Mouse (Mus musculus) cerebral cortex, adult 2 months (tissue): ENCODE measurements around the gene Gpr146.

Experiments used
- WGBS: fragments of 180-500 bp; shearing (Covaris S2); methylation state at CpG from one replicate; pipeline ENCODE4 v1.1.7; 2018; 5-methylcytosine and 5-hydroxymethylcytosine counted together

Gene Gpr146

GRCm38 (mm10) chr5:139377468-139378270 is at the start of gene Gpr146:
Gene Gpr146 (plus strand): TSS chr5:139377697.
- WGBS: 47% methylated on average over 18 of the region's 18 CpGs

GRCm38 (mm10) chr5:139330766-139331165 is 46.7 kb upstream of the Gpr146 start:
- 39% methylated on average over 7 of the region's 7 CpGs for WGBS

- 20% methylated on average over 8 of the region's 8 CpGs for WGBS
Measured at GRCm38 (mm10) chr5:139331742-139332141, 45.8 kb upstream of the Gpr146 start.

GRCm38 (mm10) chr5:139332590-139333272 is 44.8 kb upstream of the Gpr146 start:
- WGBS: 89% methylated on average over 8 of the region's 8 CpGs

- WGBS: 80% methylated on average over 16 of the region's 16 CpGs
Measured at GRCm38 (mm10) chr5:139333301-139334013, 44.0 kb upstream of the Gpr146 start.

GRCm38 (mm10) chr5:139334394-139334793 is 43.1 kb upstream of the Gpr146 start:
- WGBS: 84% methylated on average over 10 of the region's 10 CpGs

- WGBS: 76% methylated on average over 4 of the region's 4 CpGs
Measured at GRCm38 (mm10) chr5:139335634-139336033, 41.9 kb upstream of the Gpr146 start.

- 63% methylated on average over 13 of the region's 13 CpGs for WGBS
Measured at GRCm38 (mm10) chr5:139337826-139338370, 39.6 kb upstream of the Gpr146 start.

- 61% methylated on average over 3 of the region's 3 CpGs for WGBS
Measured at GRCm38 (mm10) chr5:139338403-139338802, 39.1 kb upstream of the Gpr146 start.

- 81% methylated on average over 11 of the region's 11 CpGs for WGBS
Measured at GRCm38 (mm10) chr5:139338891-139339290, 38.6 kb upstream of the Gpr146 start.

GRCm38 (mm10) chr5:139344021-139344686 is 33.3 kb upstream of the Gpr146 start:
- WGBS: 4% methylated on average over 12 of the region's 12 CpGs

- under 1% methylated on average over 33 of the region's 33 CpGs for WGBS
Measured at GRCm38 (mm10) chr5:139344687-139345363, 32.7 kb upstream of the Gpr146 start.

- 13% methylated on average over 5 of the region's 5 CpGs for WGBS
Measured at GRCm38 (mm10) chr5:139345364-139345714, 32.2 kb upstream of the Gpr146 start.

GRCm38 (mm10) chr5:139347225-139347624 is 30.3 kb upstream of the Gpr146 start:
- WGBS: 64% methylated on average over 1 of the region's 1 CpGs

GRCm38 (mm10) chr5:139349713-139350112 is 27.8 kb upstream of the Gpr146 start:
- 70% methylated on average over 6 of the region's 6 CpGs for WGBS

GRCm38 (mm10) chr5:139351134-139351533 is 26.4 kb upstream of the Gpr146 start, which contains the start of gene Cox19:
Gene Cox19 (minus strand): TSS chr5:139351418.
- WGBS: 50% methylated on average over 5 of the region's 5 CpGs

- 58% methylated on average over 8 of the region's 8 CpGs for WGBS
Measured at GRCm38 (mm10) chr5:139351628-139352027, 25.9 kb upstream of the Gpr146 start.

GRCm38 (mm10) chr5:139352317-139352716 is 25.2 kb upstream of the Gpr146 start, which contains the start of gene Cyp2w1:
Gene Cyp2w1 (plus strand): TSS chr5:139352617.
- WGBS: 62% methylated on average over 6 of the region's 6 CpGs

GRCm38 (mm10) chr5:139353496-139353895 is 24.0 kb upstream of the Gpr146 start:
- 55% methylated on average over 10 of the region's 10 CpGs for WGBS

- 86% methylated on average over 11 of the region's 11 CpGs for WGBS
Measured at GRCm38 (mm10) chr5:139353946-139354345, 23.6 kb upstream of the Gpr146 start.

- WGBS: 33% methylated on average over 19 of the region's 19 CpGs
Measured at GRCm38 (mm10) chr5:139355235-139355772, 22.2 kb upstream of the Gpr146 start.
